Mouse (Mus musculus) CD4-positive helper T cell, adult 2 months (primary cell): ENCODE measurements at regions not wholly inside any gene's neighbourhood (a gene's known extent, or its start where the extent isn't known, plus 50 kb on each side); places are given as distances from the start of the nearest gene placed in this dataset.

Source experiments
- DNase-seq: peaks from one replicate; pipeline ENCODE4 v3.0.0-alpha.2; 2012; ENCODE audit warnings: low read depth, missing footprints, low spot score

DNA sequence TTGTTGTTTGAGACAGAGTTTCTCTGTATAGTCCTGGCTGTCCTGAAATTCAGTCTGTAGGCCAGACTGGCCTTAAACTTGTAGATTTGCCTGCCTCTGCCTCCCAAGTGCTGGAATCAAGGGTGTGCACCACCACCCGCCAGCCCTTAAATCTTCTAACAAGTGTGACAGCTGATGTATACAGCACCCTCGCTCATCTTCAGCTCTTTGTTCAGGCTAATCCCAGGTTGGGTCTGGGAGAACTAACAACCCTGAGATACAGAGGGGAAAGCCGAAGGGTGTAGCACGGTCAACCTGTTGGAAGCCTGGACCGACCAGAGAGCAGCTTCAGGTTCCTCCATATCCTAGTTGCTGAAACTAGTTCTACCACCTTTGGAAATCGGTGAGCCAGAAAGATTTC, 99.0 kb downstream of the Tmem30b start:
- DNase-seq: no peak

DNA sequence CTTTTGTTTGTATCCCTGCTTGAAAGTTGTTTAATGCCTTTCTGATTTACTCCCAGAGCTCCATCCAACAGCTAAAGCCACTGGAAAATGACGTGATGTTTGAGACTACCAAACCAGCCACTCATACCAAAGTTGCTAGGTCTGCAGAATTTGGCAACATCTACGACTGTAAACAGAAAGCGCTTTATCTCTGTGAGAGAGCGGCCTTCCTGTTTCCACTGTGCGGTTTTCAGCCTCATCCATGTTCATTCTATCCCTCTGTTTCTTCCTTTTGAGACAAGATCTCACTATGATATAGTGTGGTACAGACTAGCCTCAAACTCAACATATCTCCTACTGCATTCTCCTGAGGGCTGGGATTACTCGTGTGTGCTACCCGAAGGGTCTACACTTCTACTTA, 100.0 kb downstream of the Tmem30b start:
- DNase-seq: peak; percentile 22

DNA sequence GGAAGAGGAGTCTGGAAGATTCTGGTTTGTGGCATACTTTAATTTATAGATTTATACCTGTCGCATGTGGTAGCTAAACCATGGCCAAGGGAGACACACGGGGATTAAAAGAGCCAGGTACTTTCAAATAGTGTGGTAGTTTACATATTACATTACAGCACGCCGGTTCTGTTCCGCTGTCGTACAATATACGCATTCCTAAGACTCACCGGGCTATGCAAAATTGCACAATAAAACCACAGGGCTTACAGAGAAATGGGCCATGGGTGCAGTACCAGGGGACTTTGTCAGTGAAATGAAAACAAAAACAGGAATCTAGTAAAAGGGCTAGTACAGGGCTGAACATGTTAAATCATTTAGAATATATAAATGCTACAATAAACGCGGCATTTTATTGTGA, 100.6 kb downstream of the Tmem30b start:
- DNase-seq: no peak

GRCm38 (mm10) chr12:73445128-73445527, 101.1 kb downstream of the Tmem30b start:
- no peak for DNase-seq

GRCm38 (mm10) chr12:73441326-73441725, 104.9 kb downstream of the Tmem30b start:
- DNase-seq: no peak

DNA sequence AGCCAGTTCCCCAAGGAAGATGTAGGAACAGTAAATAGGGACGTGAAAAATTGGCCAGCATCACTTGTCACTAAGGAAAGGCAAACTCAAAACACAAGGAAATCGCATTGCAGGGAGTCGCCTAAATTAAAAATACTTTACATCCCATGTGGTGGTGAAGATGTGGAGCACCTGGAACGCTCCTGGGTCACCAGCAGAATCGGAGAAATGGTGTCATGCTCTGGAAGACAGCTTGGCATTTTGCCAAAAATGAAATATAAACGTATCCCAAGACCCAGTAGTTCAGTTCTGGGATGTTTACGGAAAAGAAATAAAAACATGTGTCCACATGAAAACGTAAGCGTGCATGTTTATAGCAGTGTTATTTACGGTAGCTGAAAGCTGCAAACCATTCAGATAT, 111.5 kb downstream of the Tmem30b start:
- DNase-seq: no peak

- no peak for DNase-seq
These were observed 113.6 kb downstream of the Tmem30b start for GRCm38 (mm10) chr12:73432546-73432945.

DNA sequence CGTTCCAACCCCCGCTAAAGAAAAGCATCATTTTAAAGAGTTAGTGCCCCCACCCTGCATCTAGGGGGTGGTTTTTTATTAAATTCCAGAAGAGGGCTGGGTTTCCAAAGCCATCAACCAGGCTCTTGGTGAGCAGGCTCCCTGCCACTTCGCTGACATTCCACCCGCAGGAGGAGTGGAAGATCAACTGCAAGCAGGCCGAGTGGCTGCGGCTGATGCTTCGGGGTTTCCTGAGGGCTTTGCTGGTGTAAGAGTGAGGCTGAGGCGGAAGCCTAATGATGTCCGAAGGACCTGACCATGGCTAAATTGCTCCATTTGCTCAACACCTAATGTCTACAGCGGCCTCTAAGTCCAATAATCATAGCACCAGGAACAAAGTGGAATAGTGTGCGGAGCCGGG, 118.0 kb downstream of the Tmem30b start:
- no peak for DNase-seq

DNA sequence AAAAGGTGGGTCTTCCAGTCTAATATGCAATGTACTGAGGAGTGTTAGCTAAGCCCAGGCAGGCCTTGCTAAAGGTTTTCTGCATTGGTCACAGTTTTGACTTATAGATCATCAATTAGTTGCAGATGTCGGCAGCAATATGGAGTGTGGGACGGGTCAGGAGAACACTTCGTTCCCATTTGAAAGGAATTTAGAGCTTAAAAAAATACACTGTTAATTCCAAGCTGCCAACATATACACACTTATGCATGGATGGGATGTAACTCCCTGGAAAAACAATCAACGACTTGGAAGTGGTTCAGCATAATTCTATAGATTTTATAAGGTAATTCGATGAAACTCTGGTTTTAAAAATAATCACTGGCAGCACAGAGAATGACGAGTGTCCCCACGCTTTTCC, 121.4 kb downstream of the Tmem30b start:
- no peak for DNase-seq

- DNase-seq: no peak
These were observed 129.1 kb downstream of the Tmem30b start for GRCm38 (mm10) chr12:73417101-73417500.

DNA sequence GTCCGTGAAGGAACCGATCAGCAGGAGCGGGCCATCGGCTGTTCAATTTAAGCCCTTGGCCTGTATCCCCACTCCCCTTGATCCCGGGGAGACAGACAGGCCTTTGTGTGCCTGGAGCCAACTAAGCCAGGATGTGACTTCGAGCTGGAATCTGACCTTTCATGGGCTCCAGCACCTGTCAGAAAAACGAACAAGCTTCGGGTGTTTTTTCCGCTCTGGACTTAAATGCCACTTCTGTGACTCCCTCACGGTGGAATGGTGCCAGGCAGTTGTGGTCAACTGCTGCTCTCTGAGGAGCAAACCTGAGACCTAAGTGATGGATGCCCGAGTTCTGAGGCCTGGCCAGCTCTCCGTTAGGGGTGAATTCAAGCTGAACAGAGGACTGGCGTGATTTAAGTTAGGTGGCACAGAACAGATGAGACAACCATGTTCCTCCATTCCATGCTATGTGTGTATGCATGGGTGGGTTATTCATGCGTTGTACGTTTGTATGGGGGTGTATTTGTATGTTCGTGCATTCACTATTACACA, 129.8 kb downstream of the Tmem30b start:
- no peak for DNase-seq

GRCm38 (mm10) chr12:73415856-73416366, 129.3 kb downstream of the Slc38a6 start:
- DNase-seq: no peak

GRCm38 (mm10) chr12:73413439-73414196, 127.0 kb downstream of the Slc38a6 start:
- no peak for DNase-seq

DNA sequence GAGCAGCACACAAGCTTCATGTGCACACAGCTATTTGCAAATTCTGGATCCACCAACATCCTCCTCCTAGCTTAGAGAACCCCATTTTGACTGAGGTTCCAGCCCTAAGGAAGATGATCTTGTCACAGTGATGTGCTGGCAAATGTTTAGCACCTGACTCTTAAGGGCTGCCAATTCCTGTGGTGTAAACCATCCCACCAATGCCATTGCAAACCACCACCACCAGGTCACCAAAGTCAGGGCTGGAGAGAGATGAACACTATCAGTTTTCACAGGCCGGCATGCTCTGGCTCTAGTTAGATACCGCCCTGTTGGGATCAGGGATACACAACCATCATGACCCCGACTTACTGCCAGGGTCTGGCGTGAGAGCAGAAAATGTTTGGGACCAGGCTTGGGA, 125.9 kb downstream of the Slc38a6 start:
- DNase-seq: no peak

GRCm38 (mm10) chr12:73410924-73411323, 124.3 kb downstream of the Slc38a6 start:
- DNase-seq: no peak

GRCm38 (mm10) chr12:73409481-73410085, 123.0 kb downstream of the Slc38a6 start:
- DNase-seq: no peak

GRCm38 (mm10) chr12:73408614-73409013, 122.0 kb downstream of the Slc38a6 start:
- DNase-seq: no peak

DNA sequence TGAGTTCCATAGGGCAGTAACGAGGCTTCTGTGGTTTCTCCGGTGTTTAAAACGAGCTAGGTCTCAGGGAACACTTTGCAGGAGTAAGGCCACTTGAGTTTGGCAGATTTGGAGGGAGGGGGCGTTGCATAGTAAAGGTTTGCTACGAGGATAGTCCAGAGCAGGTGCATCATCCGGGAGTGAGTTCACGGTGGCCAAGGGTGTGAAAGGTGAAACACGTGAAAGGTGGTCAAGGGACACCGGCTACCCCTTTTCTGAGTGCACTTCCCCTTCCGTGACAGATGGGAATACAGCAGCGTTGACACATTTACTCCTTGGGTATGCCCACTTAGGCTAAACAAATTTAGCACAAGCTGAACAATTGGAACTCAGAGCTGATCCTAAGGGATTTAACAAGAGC, 121.6 kb downstream of the Slc38a6 start:
- DNase-seq: no peak

DNA sequence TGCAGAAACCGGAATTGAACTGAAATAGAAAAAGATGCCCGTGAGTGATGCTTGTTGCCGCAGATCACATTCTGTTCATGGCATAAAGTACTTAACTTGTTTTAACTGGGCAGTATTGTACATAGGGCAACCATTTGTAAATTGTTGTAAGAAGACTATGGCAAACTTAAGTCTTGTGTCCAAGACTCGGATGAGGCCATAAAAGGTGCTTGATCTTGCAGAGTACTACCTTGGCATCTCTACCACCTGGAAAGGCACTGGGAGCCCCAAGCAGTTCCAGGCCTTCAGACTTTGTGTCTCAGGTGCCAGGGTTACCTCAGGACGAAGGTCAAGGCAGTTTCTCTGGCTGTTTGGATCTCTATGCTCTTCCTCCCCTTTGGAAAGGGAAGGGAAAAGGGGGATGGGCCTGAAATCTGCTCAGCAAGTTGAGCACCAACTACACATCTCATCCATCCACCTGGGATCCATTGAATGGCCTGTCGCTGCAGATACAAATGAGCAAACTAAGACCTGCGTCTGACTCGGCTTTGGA, 120.0 kb downstream of the Slc38a6 start:
- no peak for DNase-seq

DNA sequence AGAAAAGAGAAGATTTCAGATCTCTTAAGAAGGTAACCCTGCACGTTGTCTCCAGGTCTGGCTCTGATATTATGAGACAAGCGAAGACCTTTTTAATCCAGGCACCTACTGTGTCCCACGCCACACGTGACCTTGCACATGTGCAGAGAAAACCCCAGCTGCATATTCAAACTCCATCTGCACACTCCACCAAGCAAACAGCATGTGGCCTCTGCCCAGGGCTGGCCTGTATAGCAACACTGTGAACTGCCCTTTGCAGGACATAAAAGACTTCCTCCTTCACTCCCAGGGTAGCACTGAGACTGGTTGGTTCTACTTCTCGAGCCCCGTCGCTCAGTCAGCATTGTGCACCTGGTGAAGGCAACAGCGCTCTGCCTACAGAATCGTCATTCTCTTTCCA, 119.0 kb downstream of the Slc38a6 start:
- no peak for DNase-seq

DNA sequence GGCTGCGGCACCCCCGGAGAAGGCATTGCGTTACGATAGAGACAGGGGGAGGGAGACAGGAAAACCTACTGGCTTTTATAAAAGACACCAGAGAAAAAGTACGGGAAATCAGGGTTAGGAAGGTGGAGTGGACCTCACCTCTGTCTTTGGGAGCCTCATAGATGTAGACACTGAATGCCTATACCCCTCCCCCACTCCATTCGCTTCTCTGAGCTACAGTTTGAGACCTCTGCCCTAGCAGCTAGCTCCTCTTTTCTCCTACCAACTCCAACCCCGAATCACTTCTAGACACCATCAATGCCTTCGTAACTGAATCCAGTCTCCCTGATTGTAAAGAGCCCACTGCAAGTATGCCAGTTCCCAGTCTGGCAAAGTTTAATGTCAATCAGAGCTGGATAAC, 118.5 kb downstream of the Slc38a6 start:
- no peak for DNase-seq

GRCm38 (mm10) chr12:73403906-73404474, 117.4 kb downstream of the Slc38a6 start:
- no peak for DNase-seq
